Mouse (Mus musculus): ENCODE data around the gene Vps4b. TPM values are rescaled to one million over a fixed set of nuclear protein-coding genes. Genes with fewer than 3 reads are reported as not detected.
"Not testable (repeated sequence)": the region's sequence is repeated elsewhere in the genome, so short reads cannot be mapped to it uniquely, and the experiment has no call there.

Vps4b gene
- polyA plus RNA-seq, 1 experiment, result 18.9 TPM

- Histone ChIP-seq H3K4me1 (ENCODE audit: control insufficient read depth, insufficient read depth, insufficient read length, low read length) (no peaks in the 10 kb centered on the region), H3K36me3 (ENCODE audit: control insufficient read depth, insufficient read depth, low read length) (peaks cover 38% of the 10 kb centered on the region), H3K27ac (ENCODE audit: insufficient read depth, low read depth, low read length) (no peak overlapping the region), H3K4me3 (ENCODE audit: low read depth, low read length) (no peak overlapping the region), H3K27me3 (ENCODE audit: control insufficient read depth, insufficient read depth, low read length) (no peaks in the 10 kb centered on the region)
- WGBS, result 87% methylated on average over 3 of the region's 3 CpGs
- TF ChIP-seq CTCF (IDR thresholded peaks at IDR 0.05; ENCODE audit: extremely low read depth, insufficient read length, insufficient replicate concordance, low read depth, low read length) (peak; percentile 55; the same call in 1 of the 2 replicates), POLR2A (IDR thresholded peaks at IDR 0.05; ENCODE audit: low read depth, low read length) (no peak)
These were observed 58.4 kb downstream of the Vps4b start for GRCm38 (mm10) chr1:106738092-106738491.

- Histone ChIP-seq H3K4me3 (ENCODE audit: low read depth, low read length) (no peak overlapping the region), H3K27ac (ENCODE audit: insufficient read depth, low read depth, low read length) (no peak overlapping the region), H3K27me3 (ENCODE audit: control insufficient read depth, insufficient read depth, low read length) (no peaks in the 10 kb centered on the region), H3K36me3 (ENCODE audit: control insufficient read depth, insufficient read depth, low read length) (peaks cover 28% of the 10 kb centered on the region), H3K4me1 (ENCODE audit: control insufficient read depth, insufficient read depth, insufficient read length, low read length) (no peaks in the 10 kb centered on the region)
- no peak for TF ChIP-seq POLR2A (IDR thresholded peaks at IDR 0.05; ENCODE audit: low read depth, low read length)
- TF ChIP-seq CTCF (IDR thresholded peaks at IDR 0.05; ENCODE audit: extremely low read depth, insufficient read length, insufficient replicate concordance, low read depth, low read length), result no peak
- WGBS, result 94% methylated on average over 8 of the region's 8 CpGs
These were observed 60.3 kb downstream of the Vps4b start for GRCm38 (mm10) chr1:106736211-106736610.

- WGBS, result 48% methylated on average over 2 of the region's 2 CpGs
- Histone ChIP-seq H3K4me1 (ENCODE audit: control insufficient read depth, insufficient read depth, insufficient read length, low read length) (no peaks in the 10 kb centered on the region), H3K4me3 (ENCODE audit: low read depth, low read length) (no peak overlapping the region), H3K27ac (ENCODE audit: insufficient read depth, low read depth, low read length) (no peak overlapping the region), H3K36me3 (ENCODE audit: control insufficient read depth, insufficient read depth, low read length) (peaks cover 27% of the 10 kb centered on the region), H3K27me3 (ENCODE audit: control insufficient read depth, insufficient read depth, low read length) (no peaks in the 10 kb centered on the region)
- TF ChIP-seq CTCF (IDR thresholded peaks at IDR 0.05; ENCODE audit: extremely low read depth, insufficient read length, insufficient replicate concordance, low read depth, low read length), result peak; percentile 62; the same call in 1 of the 2 replicates
- TF ChIP-seq POLR2A (IDR thresholded peaks at IDR 0.05; ENCODE audit: low read depth, low read length), result no peak
These were observed 60.9 kb downstream of the Vps4b start for GRCm38 (mm10) chr1:106735586-106735985.

GRCm38 (mm10) chr1:106722061-106722460, 74.5 kb downstream of the Vps4b start:
- Histone ChIP-seq H3K4me3 (ENCODE audit: low read depth, low read length) (no peak overlapping the region), H3K4me1 (ENCODE audit: control insufficient read depth, insufficient read depth, insufficient read length, low read length) (no peaks in the 10 kb centered on the region), H3K36me3 (ENCODE audit: control insufficient read depth, insufficient read depth, low read length) (peaks cover 16% of the 10 kb centered on the region), H3K27me3 (ENCODE audit: control insufficient read depth, insufficient read depth, low read length) (no peaks in the 10 kb centered on the region), H3K27ac (ENCODE audit: insufficient read depth, low read depth, low read length) (no peak overlapping the region)
- WGBS, result 83% methylated on average over 5 of the region's 5 CpGs
- no peak for TF ChIP-seq CTCF (IDR thresholded peaks at IDR 0.05; ENCODE audit: extremely low read depth, insufficient read length, insufficient replicate concordance, low read depth, low read length)
- TF ChIP-seq POLR2A (IDR thresholded peaks at IDR 0.05; ENCODE audit: low read depth, low read length), result no peak

GRCm38 (mm10) chr1:106717736-106718135, 78.8 kb downstream of the Vps4b start:
- H3K36me3 ChIP-seq (ENCODE audit: control insufficient read depth, insufficient read depth, low read length); H3K4me1 ChIP-seq (ENCODE audit: control insufficient read depth, insufficient read depth, insufficient read length, low read length); H3K27ac ChIP-seq (ENCODE audit: insufficient read depth, low read depth, low read length); H3K4me3 ChIP-seq (ENCODE audit: low read depth, low read length); H3K27me3 ChIP-seq (ENCODE audit: control insufficient read depth, insufficient read depth, low read length): not testable (repeated sequence)
- 69% methylated on average over 7 of the region's 7 CpGs for WGBS

GRCm38 (mm10) chr1:106717071-106717601, 79.4 kb downstream of the Vps4b start:
- TF ChIP-seq POLR2A (IDR thresholded peaks at IDR 0.05; ENCODE audit: low read depth, low read length), result no peak
- peak; percentile 72; the same call in 1 of the 2 replicates for TF ChIP-seq CTCF (IDR thresholded peaks at IDR 0.05; ENCODE audit: extremely low read depth, insufficient read length, insufficient replicate concordance, low read depth, low read length)
- WGBS, result 35% methylated on average over 7 of the region's 7 CpGs
- no peaks in the 10 kb centered on the region; the same call in 1 of the 2 replicates for H3K36me3 ChIP-seq (ENCODE audit: control insufficient read depth, insufficient read depth, low read length)
- H3K4me3 ChIP-seq (ENCODE audit: low read depth, low read length), result no peak overlapping the region
- H3K27me3 ChIP-seq (ENCODE audit: control insufficient read depth, insufficient read depth, low read length), result no peaks in the 10 kb centered on the region
- H3K4me1 ChIP-seq (ENCODE audit: control insufficient read depth, insufficient read depth, insufficient read length, low read length), result peaks cover 5% of the 10 kb centered on the region
- H3K27ac ChIP-seq (ENCODE audit: insufficient read depth, low read depth, low read length), result no peak overlapping the region

- TF ChIP-seq CTCF (IDR thresholded peaks at IDR 0.05; ENCODE audit: extremely low read depth, insufficient read length, insufficient replicate concordance, low read depth, low read length) (no peak), POLR2A (IDR thresholded peaks at IDR 0.05; ENCODE audit: low read depth, low read length) (no peak)
- Histone ChIP-seq H3K27ac (ENCODE audit: insufficient read depth, low read depth, low read length) (no peak overlapping the region), H3K36me3 (ENCODE audit: control insufficient read depth, insufficient read depth, low read length) (no peaks in the 10 kb centered on the region), H3K4me1 (ENCODE audit: control insufficient read depth, insufficient read depth, insufficient read length, low read length) (peaks cover 5% of the 10 kb centered on the region), H3K4me3 (ENCODE audit: low read depth, low read length) (no peak overlapping the region), H3K27me3 (ENCODE audit: control insufficient read depth, insufficient read depth, low read length) (no peaks in the 10 kb centered on the region)
- 87% methylated on average over 3 of the region's 3 CpGs for WGBS
These were observed 80.4 kb downstream of the Vps4b start for GRCm38 (mm10) chr1:106716141-106716540.
